Comparison of ENCODE assay signal across 8 mouse cellular contexts in the genomic region with DNA sequence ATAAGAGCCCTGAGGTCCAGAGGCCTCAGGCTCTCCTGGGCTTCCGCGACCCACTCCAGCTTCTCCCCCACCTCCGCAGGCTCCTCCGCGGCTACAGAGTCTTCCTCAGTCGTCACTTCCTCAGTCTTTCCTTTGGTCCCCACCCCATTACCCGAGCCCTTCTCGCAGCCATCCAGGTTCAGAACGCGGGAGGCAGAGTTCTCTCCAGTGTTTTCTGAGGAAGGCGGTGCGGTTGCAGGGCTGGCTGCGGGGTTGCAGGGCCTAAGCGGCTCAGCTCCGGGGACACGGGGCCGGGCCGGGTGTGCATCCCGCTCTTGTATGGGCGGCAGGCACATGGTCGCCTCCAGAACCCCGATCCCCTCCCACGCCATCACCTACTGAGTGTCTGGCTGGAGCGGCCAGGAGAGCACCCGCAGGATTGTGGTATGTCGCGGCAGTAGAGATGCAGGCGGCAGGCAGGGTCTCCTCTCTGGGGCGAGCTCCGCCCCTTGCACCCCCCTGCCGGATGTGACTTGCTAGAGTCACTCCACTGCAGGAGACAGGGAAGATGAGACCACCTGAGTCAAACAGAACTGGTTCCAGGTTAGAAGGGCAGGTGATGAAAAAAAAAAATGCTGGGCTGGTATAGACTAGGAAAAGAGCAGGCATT. TPM values are rescaled to one million over a fixed set of nuclear protein-coding genes. Genes with fewer than 3 reads are reported as not detected.
DNase-seq lines count a peak whose midpoint lies in the region; ATAC-seq and TF ChIP-seq lines count a peak whose summit lies in the region.

A gene (minus strand): TSS at position 496 of the 649 bp plus-strand sequence.

- H3K4me1 ChIP-seq in liver, embryonic 14.5 days (replicated peaks; ENCODE audit: control insufficient read depth in 2 of 2, insufficient read depth in 2 of 2, low read length in 1 of 2) = peaks cover 74 to 78% of the 10 kb centered on the region in 2 experiments

- H3K4me2 ChIP-seq in liver, embryonic 14.5 days (ENCODE audit: low read depth) = peak within 1 kb of the TSS; percentile 87

- peak within 1 kb of the TSS; percentile 39 to 60 for H3K4me3 ChIP-seq in liver, embryonic 14.5 days (ENCODE audit: insufficient read depth in 1 of 2, low read depth in 2 of 2, low read length in 2 of 2)

- H3K9ac ChIP-seq in liver, embryonic 14.5 days (replicated peaks) = peak within 1 kb of the TSS; percentile 69

- no peak for ATAC-seq in liver, embryonic 14.5 days (ENCODE audit: insufficient read depth)

- no peaks in the 10 kb centered on the region for H3K27me3 ChIP-seq in liver, embryonic 14.5 days (ENCODE audit: control insufficient read depth, insufficient read depth, low read length)

- peak within 1 kb of the TSS; percentile 82 for H3K27ac ChIP-seq in liver, embryonic 14.5 days

- no peaks in the 10 kb centered on the region for H3K9me3 ChIP-seq in liver, embryonic 14.5 days (ENCODE audit: control insufficient read depth, low read length)

- TF ChIP-seq EP300 in liver, embryonic 14.5 days (IDR thresholded peaks at IDR 0.05; ENCODE audit: low read depth) = no peak

- TF ChIP-seq CTCF in liver, embryonic 14.5 days (IDR thresholded peaks at IDR 0.05; ENCODE audit: low read depth) = no peak

- WGBS in liver, embryonic 14.5 days (ENCODE audit: insufficient replicate concordance) = under 1% methylated on average over 31 of the region's 31 CpGs

- peak; percentile 42 to 60 for DNase-seq in spleen, adult 18-20 months
- no peak for DNase-seq in spleen, adult 12 weeks (ENCODE audit: low spot score)
- DNase-seq in embryo, embryonic 10.5 days (ENCODE audit: low spot score) = peak; percentile 73
- peak; percentile 14 to 40 for DNase-seq in heart, adult 9 months (ENCODE audit: low spot score in 2 of 2)
- DNase-seq in kidney, postnatal 10 days = peak; percentile 70
- DNase-seq in liver, embryonic 14.5 days (ENCODE audit: low read depth in 3 of 3, low spot score in 3 of 3) = no peak
- peak; percentile 29 to 37 for DNase-seq in natural killer cell, adult 2 months (ENCODE audit: low spot score in 2 of 2)
- peak; percentile 75 for DNase-seq in thymus, postnatal 0 days (ENCODE audit: low spot score)

- peaks cover 21% of the 10 kb centered on the region for H3K36me3 ChIP-seq in liver, embryonic 14.5 days (replicated peaks; ENCODE audit: control insufficient read depth, insufficient read depth, low read depth)

RNA-seq across cellular contexts. Expression of the gene that starts here (rescaled TPM):
- 2.1 and 2.3 TPM in 2 replicates for polyA plus RNA-seq in liver, embryonic 14.5 days (2012; rRNA removed)
- polyA plus RNA-seq in liver, embryonic 14.5 days (2014; fragmentation: Nextera tagmentation; extraction: Ambion mirVana) = 1.6 and 2.5 TPM in 2 replicates
- polyA plus RNA-seq in thymus, postnatal 0 days (2015; fragmentation: Nextera tagmentation; extraction: Ambion mirVana) = 24.0 and 25.6 TPM in 2 replicates

Comparison
In these comparisons a context has a peak if more than half of its experiments do, and no peak if none do; other contexts are left out.
1. DNase-seq: peak in spleen, adult 18-20 months (2 of 2), embryo, embryonic 10.5 days (single experiment), heart, adult 9 months (2 of 2), kidney, postnatal 10 days (single experiment), natural killer cell, adult 2 months (2 of 2) and thymus, postnatal 0 days (single experiment); none in spleen, adult 12 weeks (single experiment) and liver, embryonic 14.5 days (0 of 3).